Mouse (Mus musculus) subcutaneous adipose tissue, adult 2 months (tissue): Measurements from ENCODE around the gene 9330182L06Rik. TPM values are rescaled to one million over a fixed set of nuclear protein-coding genes. Genes with fewer than 3 reads are reported as not detected.

Experiments
- polyA plus RNA-seq: library from polyadenylated mRNA; depleted of rRNA; stranded (reverse); fragments of >200 nt; gene quantifications from 2 replicates; pipeline ENCODE4 v1.2.3, GENCODE M21; 2012; ENCODE audit warnings: low replicate concordance; rRNA removed

9330182L06Rik gene
- polyA plus RNA-seq: 0.06 and 0.69 TPM in 2 replicates

DNA sequence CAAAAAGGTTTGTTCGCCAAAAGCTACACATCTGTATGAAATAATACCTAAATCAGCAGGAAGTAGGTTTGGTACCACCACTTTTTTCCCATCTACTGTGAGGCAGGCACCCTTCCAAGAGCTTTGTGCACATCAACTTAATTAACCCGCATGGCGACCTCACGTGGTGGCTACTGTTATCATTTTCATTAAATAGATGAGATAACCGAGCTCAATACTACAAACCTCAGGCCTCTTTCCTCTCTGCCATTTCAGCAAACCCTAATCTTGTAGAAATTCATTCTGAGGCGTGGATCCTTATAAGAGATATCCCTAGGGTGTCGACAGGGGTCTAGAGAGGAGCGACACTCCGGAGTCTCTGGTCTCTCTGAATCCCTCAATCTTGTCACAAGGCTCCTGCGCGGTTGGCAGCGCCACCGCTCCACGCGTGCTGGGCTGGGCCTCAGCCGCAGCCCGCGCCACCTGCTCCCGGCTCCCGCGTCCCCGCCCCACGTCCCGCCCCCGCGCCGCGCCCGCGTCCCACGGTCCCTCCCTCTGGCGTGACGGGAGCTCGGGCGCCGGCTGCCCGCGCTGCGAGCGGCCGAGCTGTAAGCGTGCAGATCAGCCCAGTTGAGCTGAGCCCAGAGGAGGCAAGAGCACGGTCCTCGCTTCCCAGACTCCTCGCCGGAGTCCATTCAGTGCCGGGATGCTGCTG lies at the start of gene 9330182L06Rik:
Gene 9330182L06Rik (plus strand): TSS at position 533 of the 694 bp plus-strand sequence.

Other genes with a start within 250 kb of the 9330182L06Rik start
- 37.8 and 66.8 TPM in 2 replicates for gene Tmem243, start 165.4 kb upstream of the 9330182L06Rik start, polyA plus RNA-seq
- gene Dmtf1, start 104.3 kb upstream of the 9330182L06Rik start, polyA plus RNA-seq: 15.6 and 20.8 TPM in 2 replicates